Mouse (Mus musculus): ENCODE measurements at regions not wholly inside any gene's neighbourhood (a gene's known extent, or its start where the extent isn't known, plus 50 kb on each side); places are given as distances from the start of the nearest gene placed in this dataset.

DNA sequence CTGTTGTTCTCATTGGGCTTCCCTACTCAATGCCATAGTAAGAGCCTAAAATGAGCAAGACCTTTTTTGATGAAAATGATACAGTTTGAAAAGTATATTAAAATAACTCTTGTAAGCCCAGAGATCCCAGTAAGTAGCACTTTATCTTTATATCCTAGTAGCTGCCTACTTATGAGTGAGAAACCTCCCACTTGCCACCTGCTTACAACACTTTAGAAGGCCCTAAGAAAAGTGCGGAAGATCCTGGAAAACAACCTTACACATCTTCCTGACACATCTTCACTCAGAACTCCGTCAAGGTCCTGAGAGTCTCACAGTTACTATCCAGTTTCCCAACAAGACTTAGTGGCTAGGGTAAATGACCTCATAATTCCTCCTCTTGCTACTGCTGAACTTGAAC is 759.0 kb upstream of the Ptprd start:
- DNase-seq (ENCODE audit: low spot score in 2 of 2): no peak

DNA sequence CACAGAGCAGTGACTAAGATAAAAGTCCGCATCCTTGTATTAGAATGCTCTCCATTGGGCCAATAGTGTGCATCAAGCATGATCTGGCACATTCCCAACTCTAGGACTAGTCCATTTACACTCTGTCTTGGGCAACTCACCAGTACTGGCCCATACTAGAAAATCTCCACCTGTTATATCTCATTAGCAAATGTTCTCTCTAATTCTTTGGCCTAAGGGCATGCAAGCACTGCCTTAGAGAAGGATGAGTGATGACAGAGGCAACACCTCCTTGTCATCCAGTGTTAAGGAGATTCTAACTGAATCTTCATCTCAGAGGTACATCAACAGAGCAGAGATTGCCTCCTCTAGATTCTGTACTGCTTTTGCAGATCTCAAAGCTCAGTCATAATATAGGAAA is 731.8 kb upstream of the Ptprd start:
- no peak for DNase-seq (ENCODE audit: low spot score in 2 of 2)

DNA sequence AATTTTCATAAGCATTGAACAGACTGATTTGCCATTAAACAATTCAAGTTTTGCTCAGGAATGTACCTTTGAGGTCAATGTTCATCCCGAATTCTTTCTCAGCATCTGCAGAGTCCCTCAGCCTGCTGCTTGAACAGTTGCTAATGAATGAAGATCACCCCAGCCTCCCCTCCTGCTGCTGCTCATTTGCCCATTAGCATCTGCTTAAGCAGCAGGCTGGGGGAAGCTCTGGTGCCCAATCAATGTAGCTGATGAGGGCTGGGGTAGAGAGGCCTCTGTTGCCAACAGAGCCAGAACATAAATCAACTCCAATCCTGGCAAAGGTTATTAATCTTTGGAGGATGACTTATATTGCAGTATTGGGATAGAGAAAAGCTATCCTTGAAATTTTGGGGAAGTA is 715.4 kb upstream of the Ptprd start:
- DNase-seq (ENCODE audit: low spot score in 2 of 2): peak in 1 of 2 experiments; percentile 3

DNA sequence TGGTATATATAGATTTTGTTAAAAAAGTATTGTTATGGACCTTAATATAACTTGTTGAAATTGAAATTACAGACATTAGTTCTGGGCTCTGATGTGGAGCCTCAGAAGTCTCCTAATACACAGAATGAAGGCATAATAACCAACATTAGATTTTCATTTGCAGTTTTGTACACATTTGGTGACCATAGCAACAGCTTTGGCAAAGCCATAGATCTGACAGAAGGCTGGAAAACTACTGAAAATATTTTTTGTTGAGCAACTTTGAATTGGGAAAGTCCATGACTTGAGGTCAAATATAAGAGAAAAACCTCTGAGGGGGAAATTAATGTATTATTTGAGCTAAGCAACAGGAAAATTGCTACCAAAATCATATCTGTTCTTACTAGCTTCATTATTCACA is 712.3 kb upstream of the Ptprd start:
- DNase-seq (ENCODE audit: low spot score in 2 of 2): peak; percentile 4 to 19
